Mouse (Mus musculus) left cerebral cortex, adult 8-10 months (tissue): ENCODE measurements at regions not wholly inside any gene's neighbourhood (a gene's known extent, or its start where the extent isn't known, plus 50 kb on each side); places are given as distances from the start of the nearest gene placed in this dataset.

Experiments
- DNase-seq, 2 experiments: peaks; one replicate each; pipeline ENCODE4 v3.0.0; 2022; ENCODE audit warnings: low spot score in 2 of 2

DNA sequence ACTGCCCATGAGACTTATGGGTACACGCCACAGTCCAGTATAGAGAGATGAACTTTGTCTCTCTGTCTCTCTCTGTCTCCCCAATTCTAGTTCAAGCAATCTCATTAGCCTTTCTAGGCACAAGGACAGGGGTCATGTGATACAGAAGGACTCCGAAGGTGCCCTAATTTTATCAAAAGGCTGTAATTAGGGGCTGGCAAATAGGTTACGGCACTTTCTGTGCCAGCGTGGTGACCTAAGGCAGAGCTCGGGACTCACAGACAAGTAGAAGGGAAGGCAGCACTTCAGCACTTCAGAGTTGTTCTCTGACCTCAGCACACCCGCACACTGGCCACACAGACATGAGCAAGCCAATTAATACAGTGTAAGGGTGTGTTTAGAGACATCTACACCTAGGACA lies 119.2 kb upstream of the Haao start:
- DNase-seq, result peak in 1 of 2 experiments; percentile 36

DNA sequence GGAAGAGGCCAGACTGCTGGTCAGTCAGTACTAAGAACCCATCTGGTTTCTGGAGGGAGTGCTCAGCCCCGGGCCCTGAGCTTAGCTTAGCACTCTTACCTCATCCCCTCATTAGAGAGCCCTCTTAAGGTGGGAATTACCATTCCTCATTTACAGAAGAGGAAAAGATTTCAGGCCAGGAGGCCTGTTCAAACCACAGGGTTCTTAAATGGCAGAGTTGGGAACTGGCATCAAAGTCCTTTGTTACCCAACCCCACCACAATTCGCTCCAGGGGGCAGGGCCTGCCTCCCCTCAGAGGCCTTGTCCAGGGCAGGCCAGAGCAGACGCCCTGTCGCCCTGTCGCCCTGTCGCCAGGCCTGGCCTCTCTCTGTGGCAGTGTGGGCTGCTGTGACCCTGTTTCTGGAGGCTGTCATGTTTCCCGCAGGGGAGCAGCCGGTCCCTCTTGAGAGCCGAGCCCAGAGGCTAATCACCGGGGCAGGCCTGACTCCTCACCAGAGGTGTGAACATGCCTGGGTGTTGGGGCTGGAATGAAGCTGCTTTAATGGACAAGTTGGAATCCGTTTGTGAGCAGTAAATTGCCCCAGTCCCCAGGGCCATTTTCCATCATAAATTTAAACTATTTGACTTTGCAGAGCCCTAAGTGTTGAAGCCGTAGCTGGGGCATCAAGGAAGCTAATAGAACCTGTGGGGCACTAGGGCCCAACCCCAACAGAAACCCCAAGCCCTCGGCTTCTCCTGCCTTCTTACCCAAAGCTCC lies 116.9 kb upstream of the Haao start:
- no peak for DNase-seq

DNA sequence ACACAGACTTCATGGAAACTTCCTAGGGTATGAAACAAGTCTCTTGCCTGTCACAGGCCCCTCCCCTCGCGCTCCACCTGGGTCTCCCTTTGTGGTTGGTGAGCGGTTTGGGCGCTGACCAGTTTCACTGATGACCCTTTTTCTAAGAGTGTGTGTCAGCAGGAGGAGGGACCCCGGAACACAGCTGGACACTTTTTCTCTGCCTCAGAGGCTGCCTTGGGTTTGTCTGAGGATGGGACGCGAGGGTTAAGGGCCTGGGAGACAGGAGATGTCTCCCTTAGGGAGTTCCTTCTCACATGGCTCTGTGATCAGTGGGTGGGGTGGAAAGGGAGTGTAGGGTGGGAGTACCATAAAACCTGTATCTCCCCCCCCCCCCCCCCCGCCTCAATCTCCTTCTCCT lies 115.8 kb upstream of the Haao start:
- DNase-seq, result no peak

DNA sequence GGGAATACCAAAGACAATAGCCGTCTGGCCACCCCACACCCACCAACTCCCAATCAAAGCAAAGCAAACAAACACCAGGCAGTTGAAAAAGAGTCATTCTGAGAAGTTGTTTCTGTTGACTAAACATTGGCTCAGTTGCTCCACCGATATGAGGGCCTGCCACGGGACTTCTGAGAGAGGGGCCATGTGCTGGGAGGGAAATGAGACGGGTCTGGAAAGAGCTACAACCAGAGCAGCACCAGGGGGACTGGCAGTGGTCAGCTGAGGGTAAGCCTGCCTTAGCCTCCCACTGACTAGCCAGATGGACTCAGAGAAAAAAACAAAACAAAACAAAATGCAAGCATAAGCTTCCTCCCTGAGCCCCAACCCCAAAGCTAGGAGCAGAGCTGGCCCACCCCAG lies 115.1 kb upstream of the Haao start:
- no peak for DNase-seq

DNA sequence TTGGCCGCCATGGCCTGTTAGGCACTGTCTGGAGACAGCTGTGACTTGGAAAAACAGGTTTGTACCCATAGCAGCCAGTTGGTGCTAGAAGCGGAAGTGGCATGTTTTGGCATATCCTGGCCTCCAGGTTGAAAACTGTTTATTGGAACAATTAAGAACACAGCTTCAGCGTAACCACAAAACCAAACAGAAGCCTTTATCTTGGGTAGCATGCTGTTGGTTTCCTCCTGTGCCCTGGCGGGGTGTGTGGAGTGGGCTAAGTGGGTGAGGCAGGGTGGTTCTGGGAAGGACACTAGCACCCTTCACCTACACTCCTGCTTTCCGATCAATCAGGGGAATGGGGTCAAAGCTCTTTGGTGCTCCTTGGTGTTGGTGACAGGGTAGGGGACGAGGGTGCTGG lies 114.4 kb upstream of the Haao start:
- DNase-seq, result no peak

DNA sequence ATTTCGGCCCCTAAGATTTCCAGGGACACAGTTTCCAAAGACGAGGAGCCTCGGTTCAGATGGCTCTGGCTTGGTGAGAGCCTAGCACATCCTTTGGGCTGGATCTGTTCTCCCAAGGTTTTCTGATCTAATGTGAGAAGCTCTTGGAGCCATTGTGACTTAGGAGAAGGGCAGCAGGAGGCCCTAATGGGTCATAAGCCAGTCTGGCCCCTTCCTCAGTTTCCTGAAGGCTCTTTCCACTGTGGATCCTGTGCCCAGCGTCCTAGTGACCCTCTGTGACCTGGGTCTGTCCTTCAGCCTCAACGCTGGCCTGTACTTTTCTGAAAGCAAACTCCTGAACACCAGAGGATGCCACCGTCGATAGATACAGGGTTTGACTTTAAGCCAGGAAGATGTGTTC lies 113.1 kb upstream of the Haao start:
- DNase-seq, result no peak

DNA sequence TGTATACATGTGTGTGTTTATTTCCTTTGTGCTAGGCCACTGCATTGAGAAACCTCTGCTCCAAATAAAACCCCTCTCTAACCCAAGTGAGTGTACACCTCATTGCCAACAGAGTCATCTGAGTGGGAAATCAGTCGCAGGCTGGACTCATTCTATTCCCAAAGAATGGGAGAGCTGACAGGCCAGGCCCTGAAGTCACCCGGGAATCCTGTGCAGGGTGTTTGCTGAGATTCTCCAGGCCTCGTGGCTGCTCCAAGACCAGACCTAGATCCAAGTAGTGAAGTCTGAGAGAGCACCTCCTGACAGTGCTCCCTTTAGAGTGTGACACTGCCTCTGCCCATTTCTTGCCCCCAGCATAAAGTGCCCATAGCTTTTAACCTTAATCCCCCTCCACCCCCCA lies 112.4 kb upstream of the Haao start:
- DNase-seq, result no peak

DNA sequence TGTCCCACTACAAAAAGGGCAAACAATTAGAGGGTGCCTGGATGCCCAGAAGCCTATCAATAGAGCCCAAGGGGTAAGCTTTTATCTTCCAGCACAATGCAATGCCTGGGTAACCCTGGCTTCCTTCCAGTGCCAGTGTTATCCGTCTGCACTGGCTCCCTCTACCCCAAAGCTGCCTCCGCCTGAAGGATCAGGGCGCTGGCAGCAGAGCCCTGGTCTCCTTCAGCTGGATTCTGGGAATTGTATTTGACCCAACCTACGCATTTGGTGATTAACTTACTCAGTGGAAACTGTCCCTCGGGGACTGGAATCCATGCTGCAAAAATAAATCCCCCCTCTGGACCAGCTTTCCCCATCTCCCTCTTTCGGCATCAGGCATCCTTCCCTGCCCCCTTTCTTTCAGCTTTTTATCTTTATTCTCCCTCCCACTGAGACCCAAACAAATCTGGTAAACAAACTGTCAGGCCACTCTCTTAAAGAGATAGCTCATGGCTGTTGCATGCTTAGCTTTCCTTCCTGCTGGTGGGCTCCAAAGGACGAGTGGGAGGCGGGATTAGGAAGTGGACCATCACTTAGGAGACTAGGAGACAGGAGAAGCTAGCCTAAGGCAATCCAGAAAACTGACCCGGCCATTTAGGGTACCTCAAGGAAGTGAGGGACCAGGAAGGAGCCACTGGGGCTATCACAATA lies 111.5 kb upstream of the Haao start:
- DNase-seq, result no peak

DNA sequence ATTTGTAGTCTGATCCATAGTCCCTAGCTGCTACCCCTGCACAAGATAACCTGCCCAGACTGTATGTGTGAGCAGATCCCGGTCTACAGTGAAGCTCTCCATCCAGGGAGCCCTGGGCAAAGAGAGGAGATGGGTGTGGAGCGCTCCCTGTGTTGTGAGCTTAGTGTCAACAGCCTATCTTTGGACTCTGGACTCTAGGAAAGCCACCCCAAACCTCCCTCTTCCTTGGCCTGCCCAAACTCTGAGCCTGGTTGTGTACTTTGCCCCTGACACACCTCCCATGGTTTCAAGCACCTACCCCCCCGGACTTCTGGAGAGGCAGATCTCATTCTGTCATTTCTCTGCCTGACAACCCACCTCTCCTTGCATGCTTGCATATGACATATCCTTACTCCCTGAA lies 110.9 kb upstream of the Haao start:
- DNase-seq, result no peak

DNA sequence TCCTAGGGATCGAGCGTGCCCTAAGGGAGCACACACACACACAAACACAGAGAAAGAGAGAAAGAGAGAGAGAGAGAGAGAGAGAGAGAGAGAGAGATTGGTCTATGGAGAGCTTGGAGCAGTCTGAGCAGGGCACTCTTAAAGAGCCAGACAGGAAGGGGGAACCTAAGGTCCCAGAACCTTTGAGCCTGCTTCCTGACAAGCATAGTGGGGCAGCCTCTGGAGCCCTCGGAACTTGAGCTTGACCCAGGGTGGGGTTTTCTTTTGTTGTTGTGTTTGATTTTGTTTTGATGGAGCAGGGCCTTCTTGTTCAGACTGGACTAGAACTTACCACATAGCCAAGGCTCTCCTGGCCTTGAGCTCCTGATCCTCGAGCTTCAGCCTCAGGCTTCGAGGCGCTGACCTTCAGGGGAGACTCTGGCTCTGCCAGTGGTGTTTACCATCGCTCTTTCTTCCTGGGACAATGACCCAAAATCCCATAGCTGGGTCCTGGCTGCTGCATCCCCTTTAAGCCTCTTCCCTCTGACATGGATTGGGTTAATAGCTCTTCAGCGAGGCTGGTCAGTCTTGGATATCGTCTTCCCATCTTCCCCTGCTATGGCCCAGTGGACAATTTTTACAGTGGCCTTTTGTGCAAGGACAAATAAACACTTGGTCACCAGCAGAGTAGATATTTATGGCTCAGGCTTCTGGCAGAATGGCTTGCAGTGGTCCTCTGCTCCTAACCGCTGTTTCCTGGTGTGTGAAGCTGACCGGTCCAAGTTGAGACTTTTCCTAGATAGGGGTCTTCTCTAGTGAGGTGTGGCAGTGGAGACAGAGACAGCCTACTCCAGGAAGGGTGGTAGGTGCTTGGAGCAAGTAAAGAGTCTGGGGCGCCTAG lies 110.1 kb upstream of the Haao start:
- no peak for DNase-seq

DNA sequence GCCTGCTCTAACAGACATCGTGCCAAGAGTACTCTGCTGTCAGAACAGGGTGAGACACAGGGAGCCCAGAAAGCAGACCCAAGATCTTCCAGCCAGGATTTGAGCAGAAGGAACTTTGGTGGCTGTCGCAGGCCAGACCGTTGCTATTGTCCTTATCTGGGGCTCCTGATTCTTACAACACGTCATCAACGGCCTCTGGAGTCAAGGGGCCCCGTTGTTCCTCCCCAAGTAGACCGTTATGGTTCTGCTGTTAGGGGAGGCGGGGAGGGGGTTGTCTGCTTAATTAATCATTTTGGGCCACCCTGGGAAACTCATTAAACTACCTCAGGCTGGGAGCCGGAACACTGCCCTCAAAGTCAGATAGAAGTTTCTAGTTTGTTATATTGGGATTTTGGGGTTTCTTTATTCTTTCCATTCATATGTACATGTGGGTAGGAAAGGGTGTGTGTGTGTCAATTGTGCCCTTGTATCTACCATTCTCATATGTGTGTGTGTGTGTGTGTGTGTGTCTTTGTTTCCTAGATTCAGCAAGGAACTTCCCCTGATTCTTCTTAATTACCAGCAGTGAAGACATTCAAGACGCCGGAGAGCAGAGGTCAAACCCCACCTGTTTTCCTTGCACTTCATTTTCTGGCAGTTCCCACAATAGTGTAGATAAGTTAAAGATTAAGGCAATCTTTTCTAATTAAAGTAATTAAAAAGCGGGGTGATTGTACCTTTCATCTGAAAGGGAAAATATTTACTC lies 109.2 kb upstream of the Haao start:
- DNase-seq, result no peak

DNA sequence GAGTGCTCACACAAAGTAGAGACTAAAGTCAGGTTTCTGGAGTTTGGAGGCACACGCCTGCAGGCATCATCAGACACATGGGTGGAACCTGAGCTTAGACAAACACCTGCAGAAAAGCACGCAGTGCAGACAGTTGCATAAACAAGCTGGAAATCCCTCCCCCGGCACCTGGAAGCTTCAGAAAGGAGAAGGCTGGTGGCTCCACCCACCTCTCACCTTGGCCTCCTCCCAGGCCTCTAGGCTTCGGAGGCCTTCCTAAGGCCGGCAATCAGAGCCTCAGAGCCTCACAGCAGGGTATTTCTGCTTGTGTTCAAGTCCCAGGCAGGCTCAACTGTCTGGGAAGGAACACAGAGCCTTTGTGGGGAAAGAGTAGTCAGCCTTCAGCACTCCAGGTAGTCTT lies 108.2 kb upstream of the Haao start:
- DNase-seq, result no peak

DNA sequence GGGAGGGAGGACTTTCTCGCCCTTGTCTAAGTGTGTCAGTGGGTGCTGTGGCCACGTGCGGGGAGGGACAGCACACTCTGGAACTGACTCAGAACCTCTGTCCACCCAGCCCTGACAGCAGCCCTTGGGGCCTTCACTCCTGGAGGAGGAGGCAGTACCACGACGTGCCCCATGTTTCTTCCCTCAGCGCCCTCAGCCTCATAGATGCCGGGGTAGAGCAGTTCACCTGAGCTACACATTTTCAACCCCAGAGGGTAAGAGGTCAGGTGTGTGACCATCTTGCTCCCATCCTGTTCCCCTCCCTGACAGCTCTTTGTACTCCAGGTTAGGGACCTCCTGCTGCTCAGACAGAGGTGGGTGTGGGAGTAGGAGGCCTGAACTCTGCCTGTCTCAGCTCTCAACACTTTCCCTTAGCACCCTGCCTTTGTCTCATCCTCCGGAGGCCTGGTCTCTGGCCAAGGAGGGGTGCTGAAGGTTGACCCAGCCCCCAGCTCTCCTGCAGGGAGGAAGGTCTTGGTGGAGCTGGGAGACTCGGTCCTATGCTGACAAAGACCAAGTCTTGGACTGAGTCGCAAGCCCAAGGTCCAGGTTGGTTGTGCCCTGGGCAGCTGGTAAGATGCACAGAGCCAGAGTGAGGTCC lies 107.4 kb upstream of the Haao start:
- DNase-seq, result no peak

DNA sequence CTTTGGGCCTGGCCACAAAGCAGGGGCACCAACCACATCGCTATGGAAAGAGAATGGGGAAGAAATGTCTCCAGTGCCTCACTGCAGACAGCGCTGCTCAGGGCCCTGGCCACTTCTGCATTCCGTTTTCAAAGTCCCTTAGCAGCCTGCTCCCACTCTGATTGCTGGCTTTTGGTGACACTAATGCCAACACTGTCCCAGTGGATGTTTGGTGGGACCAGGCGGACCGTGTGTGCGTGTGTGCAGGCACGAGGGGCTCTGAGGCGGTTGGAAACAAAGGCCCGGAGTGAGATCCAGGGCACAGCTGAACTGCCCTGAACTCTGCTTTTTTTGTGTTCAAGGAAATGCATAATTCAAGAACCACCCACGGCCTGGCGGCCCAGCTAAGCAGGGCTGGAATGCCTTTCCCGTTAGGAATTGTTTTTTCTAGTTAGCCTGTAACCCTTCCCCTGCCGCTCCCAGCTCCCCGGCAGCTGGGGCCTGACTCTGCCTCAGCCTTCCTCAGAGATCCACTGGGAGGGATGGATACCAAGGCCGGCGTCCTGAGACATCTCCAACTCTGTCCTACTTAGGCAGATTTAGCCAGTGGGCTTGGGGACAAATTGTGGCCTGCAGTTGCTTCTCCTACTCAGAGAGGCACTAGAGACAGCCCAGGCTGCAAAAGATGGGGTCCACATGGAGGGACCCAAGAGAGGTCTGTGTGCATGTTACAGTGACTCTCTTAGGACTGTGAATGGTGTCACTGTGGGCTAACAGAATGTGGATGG lies 106.7 kb upstream of the Haao start:
- peak; percentile 43 to 67 for DNase-seq

DNA sequence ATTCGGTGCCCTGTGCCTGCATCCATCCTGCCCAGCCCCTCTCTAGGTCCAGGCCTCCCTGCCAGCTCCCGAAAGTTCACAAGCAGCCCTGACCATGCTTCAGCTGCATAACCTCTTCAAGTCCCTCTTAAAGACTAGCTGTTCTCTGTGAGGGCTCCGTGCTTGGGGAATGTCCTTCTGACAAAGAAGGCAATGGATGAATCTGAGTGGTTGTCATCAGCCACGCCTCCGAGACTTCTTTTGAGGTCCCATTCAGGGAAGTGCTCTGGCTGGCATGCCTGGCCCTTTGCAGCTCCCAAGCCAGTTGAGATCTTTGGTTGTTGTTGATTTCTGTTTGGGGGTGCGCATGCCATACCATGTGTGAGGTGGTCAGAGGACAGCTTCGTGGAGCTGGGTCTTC lies 105.9 kb upstream of the Haao start:
- no peak for DNase-seq

DNA sequence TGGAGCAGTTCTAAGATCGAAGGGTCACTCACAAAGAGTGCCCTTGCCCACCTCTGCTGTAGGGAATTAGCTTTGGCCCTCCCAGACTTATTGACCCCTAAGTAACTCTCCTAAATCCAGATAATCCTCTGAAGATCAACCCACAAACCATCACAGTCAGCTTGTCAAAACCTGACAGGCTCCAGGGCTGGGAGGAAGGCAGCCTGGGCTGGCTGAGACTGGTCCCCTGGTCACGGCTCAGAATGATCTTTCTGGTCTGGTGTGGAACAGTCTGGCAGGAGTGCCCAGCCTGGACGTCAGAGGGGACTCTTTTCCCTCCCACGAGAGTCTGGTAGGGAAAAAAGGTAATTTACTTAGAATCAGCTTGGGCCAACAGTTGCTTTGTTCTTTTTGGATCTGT lies 99.0 kb upstream of the Haao start:
- DNase-seq, result no peak

DNA sequence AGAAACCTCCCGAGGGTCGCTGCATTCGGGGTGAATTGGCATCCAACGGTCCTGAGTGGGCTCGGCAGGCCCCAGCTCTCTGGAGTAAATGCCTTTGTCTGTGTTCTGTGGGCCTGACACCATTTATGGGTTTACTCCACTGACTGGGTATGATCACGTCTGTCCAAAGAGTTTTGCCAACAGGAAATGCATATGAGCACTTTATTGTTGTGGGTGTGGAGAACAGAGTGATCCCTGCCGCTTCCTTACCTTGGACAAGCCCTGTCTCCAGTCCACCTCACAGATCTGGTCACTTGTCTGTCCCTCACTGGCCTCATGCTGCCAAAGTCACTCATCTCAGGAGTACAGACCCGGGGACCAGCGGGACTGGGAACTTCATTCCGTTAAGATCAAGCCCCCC lies 91.6 kb upstream of the Haao start:
- no peak for DNase-seq

DNA sequence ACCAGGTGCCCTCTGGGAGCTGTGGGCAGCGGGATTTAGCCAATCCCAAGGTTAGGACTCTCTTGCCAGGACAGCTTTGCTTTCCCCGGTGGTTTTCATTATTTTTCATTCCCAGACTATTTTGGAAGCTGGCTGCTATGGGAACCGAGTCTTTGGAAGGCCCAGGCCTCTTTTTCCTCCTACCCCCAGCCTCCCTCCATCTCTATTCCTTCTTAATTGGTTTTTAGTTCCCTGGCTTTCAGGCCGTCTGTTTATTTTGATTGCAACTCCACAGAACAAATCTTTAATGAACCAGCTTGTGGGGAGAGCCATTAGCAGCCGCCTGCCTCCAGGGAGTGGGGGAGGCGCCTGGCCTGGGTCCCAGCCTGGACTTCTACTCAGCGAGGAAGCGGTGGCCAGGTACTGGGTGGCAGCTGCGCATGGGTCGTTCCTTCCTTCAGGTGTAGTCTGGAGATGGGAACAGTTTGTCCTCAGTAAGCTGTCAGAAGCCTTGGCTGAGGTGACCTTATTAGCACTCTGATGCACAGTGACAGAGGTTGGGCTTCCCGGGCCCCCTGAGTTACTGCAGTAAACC lies 91.0 kb upstream of the Haao start:
- peak in 1 of 2 experiments; percentile 62 for DNase-seq

DNA sequence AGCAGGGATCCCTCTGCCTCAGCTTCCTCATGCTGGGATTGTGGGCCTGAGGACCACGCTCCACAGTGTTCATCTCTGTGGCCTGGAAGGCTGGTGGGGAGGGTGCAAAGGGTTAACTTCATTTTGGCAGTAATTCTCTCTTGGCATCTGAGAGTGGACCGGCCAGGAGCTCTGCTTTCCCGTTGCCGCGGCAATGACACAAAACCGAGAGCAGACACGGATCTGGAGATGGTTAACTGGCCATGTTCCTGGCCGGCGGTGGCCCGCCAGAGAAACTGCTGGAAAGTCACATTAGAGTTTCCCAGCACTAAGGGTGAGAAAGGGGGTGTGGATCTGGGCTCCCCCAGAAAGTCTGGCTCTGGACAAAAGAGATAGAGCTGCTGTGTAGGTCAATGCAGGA lies 89.8 kb upstream of the Haao start:
- DNase-seq, result peak in 1 of 2 experiments; percentile 54

DNA sequence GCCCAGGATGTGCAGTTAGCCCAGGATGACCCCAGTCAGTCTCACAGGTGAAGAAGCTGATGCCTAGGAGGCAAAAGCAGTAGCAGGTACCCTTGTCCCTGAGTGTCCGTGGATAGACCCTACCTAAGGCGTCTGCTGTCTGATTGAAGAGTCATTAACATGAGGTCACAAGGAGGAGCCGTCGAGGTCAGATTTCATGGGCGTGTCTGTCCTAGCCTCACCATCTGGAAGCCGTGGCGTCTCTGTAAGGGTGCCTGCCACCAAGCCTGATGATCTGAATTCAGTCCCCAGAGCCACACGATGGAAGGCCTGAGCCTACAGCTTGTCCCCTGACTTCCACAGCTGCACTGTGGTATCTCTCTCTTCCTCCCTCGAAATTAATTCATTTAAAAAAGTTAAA lies 88.9 kb upstream of the Haao start:
- DNase-seq, result no peak
